Mouse (Mus musculus): ENCODE data around the gene Smg7.

GRCm38 (mm10) chr1:152915766-152916165 lies 13.3 kb upstream of the Smg7 start:
- TF ChIP-seq POLR2A (IDR thresholded peaks at IDR 0.05; ENCODE audit: control insufficient read depth, extremely low read depth, insufficient read depth, low read length, poor library complexity) = no peak
- TF ChIP-seq CTCF (IDR thresholded peaks at IDR 0.05; ENCODE audit: borderline replicate concordance, control insufficient read depth, extremely low read depth, insufficient read depth, low read length, poor library complexity) = no peak

All from thymus, adult 2 months (tissue).